Comparison of ENCODE assay signal across 9 mouse cellular contexts in the genomic region with DNA sequence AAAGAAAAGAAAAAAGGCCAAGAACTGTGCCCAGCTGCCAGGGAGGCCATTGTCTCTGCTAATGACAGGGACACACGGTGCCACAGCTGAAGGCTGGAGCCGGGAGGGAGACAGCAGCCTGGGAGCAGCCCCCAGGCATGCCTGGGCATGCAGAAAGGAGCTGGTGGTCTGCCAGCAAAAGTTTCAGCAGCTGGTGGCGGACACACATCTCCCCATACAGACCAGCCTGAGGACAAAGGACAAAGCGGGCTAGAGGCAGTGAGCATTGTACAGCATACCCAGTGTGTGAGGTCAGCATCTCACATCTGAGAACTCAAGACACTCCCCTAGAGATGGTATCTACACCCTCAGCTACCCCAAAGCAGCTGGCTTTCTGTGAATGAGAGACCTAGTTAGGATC. TPM values are rescaled to one million over a fixed set of nuclear protein-coding genes. Genes with fewer than 3 reads are reported as not detected.
A peak's percentile ranks its signal among the peaks of the same experiment; 100 is the strongest.
DNase-seq lines count a peak whose midpoint lies in the region; ATAC-seq and TF ChIP-seq lines count a peak whose summit lies in the region.
"Had no signal": no experiment of that assay in that cellular context is flagged by ENCODE, and none has a peak within 500 bp of the region (broad histone marks: within the 10 kb centered on the region; RNA-seq: fewer than 3 reads in every experiment).

No protein-coding gene starts in this region.

- 25% methylated on average over 4 of the region's 4 CpGs for WGBS in forebrain, embryonic 12.5 days
- 38% methylated on average over 4 of the region's 4 CpGs for WGBS in midbrain, embryonic 16.5 days

- peaks cover 25% of the 10 kb centered on the region for H3K4me1 ChIP-seq in forebrain, embryonic 12.5 days
- H3K4me1 ChIP-seq in midbrain, embryonic 16.5 days (ENCODE audit: control insufficient read depth, insufficient read depth, low read length), result peaks cover 14% of the 10 kb centered on the region
- H3K4me1 ChIP-seq: liver, embryonic 13.5 days had no signal

- H3K27ac ChIP-seq in forebrain, embryonic 12.5 days, result peak overlapping the region; percentile 74
- H3K27ac ChIP-seq in midbrain, embryonic 16.5 days (ENCODE audit: low read length), result peak overlapping the region; percentile 54
- H3K27ac ChIP-seq in left cerebral cortex, adult 2 months, result no peak overlapping the region
- H3K27ac ChIP-seq: liver, embryonic 13.5 days had no signal

- H3K36me3 ChIP-seq in forebrain, embryonic 12.5 days (replicated peaks), result no peaks in the 10 kb centered on the region; the same call in 1 of the 2 replicates
- no peaks in the 10 kb centered on the region for H3K36me3 ChIP-seq in midbrain, embryonic 16.5 days (ENCODE audit: control insufficient read depth, insufficient read depth, low read length)
- H3K36me3 ChIP-seq: liver, embryonic 13.5 days had no signal

- ATAC-seq in forebrain, embryonic 12.5 days (ENCODE audit: low FRiP score), result peak; percentile 75
- ATAC-seq in midbrain, embryonic 16.5 days, result peak; percentile 37; the same call in 1 of the 2 replicates

- no peaks in the 10 kb centered on the region for H3K9me3 ChIP-seq in forebrain, embryonic 12.5 days
- H3K9me3 ChIP-seq in midbrain, embryonic 16.5 days (replicated peaks; ENCODE audit: control insufficient read depth, low read length, poor library complexity, severe bottlenecking), result no peaks in the 10 kb centered on the region
- H3K9me3 ChIP-seq: liver, embryonic 13.5 days had no signal

- no peak for TF ChIP-seq CTCF in left cerebral cortex, adult 2 months (IDR thresholded peaks at IDR 0.05)

- H3K4me2 ChIP-seq in forebrain, embryonic 12.5 days, result no peak overlapping the region
- H3K4me2 ChIP-seq in midbrain, embryonic 16.5 days (ENCODE audit: low read length), result no peak overlapping the region
- H3K4me2 ChIP-seq: liver, embryonic 13.5 days had no signal

- intact Hi-C loops in left cerebral cortex, postnatal 4 days (cut with DNase I), result loop anchor here (10.0 kb wide), 1 partner anchor 507 kb away; no protein-coding TSS in a partner anchor
- intact Hi-C loops in left cerebral cortex, adult 2 months (cut with DNase I), result no loop called here

- DNase-seq in left cerebral cortex, postnatal 4 days, result peak; percentile 81
- no peak for DNase-seq in left cerebral cortex, adult 9 months (ENCODE audit: low spot score in 2 of 2)
- peak; percentile 95 for DNase-seq in Muller cell, postnatal 12 days (ENCODE audit: inconsistent ontology term)
- no peak for DNase-seq in ovary, postnatal 10 days (ENCODE audit: low spot score)
- no peak for DNase-seq in left cerebral cortex, adult 2 months (ENCODE audit: extremely low spot score in 1 of 2, low spot score in 2 of 2)
- DNase-seq: adrenal gland, postnatal 10 days; liver, embryonic 13.5 days had no signal

- H3K4me3 ChIP-seq in forebrain, embryonic 12.5 days (replicated peaks), result no peak overlapping the region
- H3K4me3 ChIP-seq in midbrain, embryonic 16.5 days (ENCODE audit: low read depth, low read length), result no peak overlapping the region
- H3K4me3 ChIP-seq in left cerebral cortex, adult 2 months, result no peak overlapping the region
- H3K4me3 ChIP-seq: liver, embryonic 13.5 days had no signal

- H3K9ac ChIP-seq in forebrain, embryonic 12.5 days, result no peak overlapping the region
- no peak overlapping the region for H3K9ac ChIP-seq in midbrain, embryonic 16.5 days (ENCODE audit: low read depth, low read length)
- H3K9ac ChIP-seq: liver, embryonic 13.5 days had no signal

- no peaks in the 10 kb centered on the region for H3K27me3 ChIP-seq in forebrain, embryonic 12.5 days
- H3K27me3 ChIP-seq in midbrain, embryonic 16.5 days (ENCODE audit: control insufficient read depth, insufficient read depth, low read depth, low read length), result no peaks in the 10 kb centered on the region
- H3K27me3 ChIP-seq: liver, embryonic 13.5 days had no signal

RNA-seq across cellular contexts. Expression of a gene that starts 37.5 kb away (rescaled TPM):
- 10 to 100 TPM; 62.2 to 69.4 TPM for total RNA-seq in left cerebral cortex, postnatal 4 days (2021)
- polyA plus RNA-seq in forebrain, embryonic 12.5 days (2016; fragmentation: Nextera tagmentation; extraction: Ambion mirVana), result 19.0 and 19.6 TPM in 2 replicates
- polyA plus RNA-seq in midbrain, embryonic 16.5 days (2015; fragmentation: Nextera tagmentation; extraction: Ambion mirVana), result 43.7 and 45.8 TPM in 2 replicates
- 10 to 100 TPM; 74.5 to 77.3 TPM for total RNA-seq in left cerebral cortex, adult 2 months (2021)

Comparison
In these comparisons a context has a peak if more than half of its experiments do, and no peak if none do; other contexts are left out.
1. DNase-seq: peak in left cerebral cortex, postnatal 4 days (single experiment) and Muller cell, postnatal 12 days (single experiment); none in left cerebral cortex, adult 9 months (0 of 2), ovary, postnatal 10 days (single experiment) and left cerebral cortex, adult 2 months (0 of 2).